Mouse (Mus musculus) cerebellum, adult 2 months (tissue): ENCODE measurements around the gene Rpa3. TPM values are rescaled to one million over a fixed set of nuclear protein-coding genes. Genes with fewer than 3 reads are reported as not detected.

Experiments used
- DNase-seq, 2 experiments: peaks; one replicate each; pipeline ENCODE4 v3.0.0; 2021
- H3K27ac ChIP-seq: fragments of 200-500 bp; 2 replicates; pipeline ENCODE4 v1.5.1; 2012; ENCODE audit warnings: low read length, control low read depth, inconsistent platforms; ENCODE audit not compliant: insufficient read depth
- H3K27me3 ChIP-seq: fragments of 200-500 bp; 2 replicates; pipeline ENCODE4 v1.6.1; 2012; ENCODE audit warnings: inconsistent platforms, mild to moderate bottlenecking, low read length, moderate library complexity; ENCODE audit not compliant: control insufficient read depth, insufficient read depth
- H3K4me1 ChIP-seq: fragments of 200-500 bp; 2 replicates; pipeline ENCODE4 v1.6.1; 2011; ENCODE audit warnings: low read length; ENCODE audit not compliant: control insufficient read depth, insufficient read depth
- H3K4me3 ChIP-seq: fragments of 200-500 bp; replicated peaks from 2 replicates; pipeline ENCODE3; 2011; ENCODE audit warnings: mild to moderate bottlenecking, low read depth, low read length, control low read depth; ENCODE audit not compliant: insufficient read depth
- CTCF ChIP-seq: fragments of 200-500 bp; IDR thresholded peaks from 2 replicates; pipeline ENCODE4 v1.5.1; 2011; ENCODE audit warnings: low read depth, mild to moderate bottlenecking, control low read depth, low read length, moderate library complexity, borderline replicate concordance; ENCODE audit not compliant: insufficient read depth
- POLR2A ChIP-seq: fragments of 200-500 bp; IDR thresholded peaks from 2 replicates; pipeline ENCODE4 v1.6.1; 2011; ENCODE audit warnings: low read length, control low read depth, borderline replicate concordance; ENCODE audit not compliant: insufficient read depth
- WGBS: fragments of 180-500 bp; shearing (Covaris S2); methylation state at CpG from one replicate; pipeline ENCODE4 v1.1.7; 2018; 5-methylcytosine and 5-hydroxymethylcytosine counted together
- polyA plus RNA-seq: library from polyadenylated mRNA; depleted of rRNA; stranded (reverse); fragments of >200 nt; gene quantifications from 2 replicates; pipeline ENCODE4 v1.2.3, GENCODE M21; 2012; rRNA removed

Gene Rpa3
- polyA plus RNA-seq, 1 experiment, result 20.7 TPM

DNA sequence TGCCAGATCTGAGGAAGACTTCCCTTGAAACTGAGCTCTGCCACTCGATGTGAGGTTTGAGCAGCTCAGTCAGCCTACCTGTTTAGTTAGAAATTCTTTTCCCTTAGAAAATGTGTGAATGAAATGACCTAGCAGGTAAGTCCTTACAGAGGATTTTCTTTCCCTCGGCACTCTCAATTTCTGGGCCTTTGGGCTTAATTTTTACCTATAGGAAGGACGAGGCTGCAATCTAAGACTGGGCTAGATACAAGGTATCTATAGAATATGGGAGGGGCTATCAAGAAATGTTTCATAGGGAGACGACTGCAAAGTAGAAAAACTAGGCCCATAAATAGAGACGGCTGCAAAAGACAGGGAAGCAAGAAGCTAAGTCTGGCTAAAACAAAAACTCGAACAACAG lies 657 bp downstream of the Rpa3 start:
- H3K4me1 ChIP-seq, result no peaks in the 10 kb centered on the region; the same call in 1 of the 2 replicates
- 2% methylated on average over 6 of the region's 6 CpGs for WGBS
- H3K27me3 ChIP-seq, result no peaks in the 10 kb centered on the region
- TF ChIP-seq POLR2A, result no peak
- no peak for TF ChIP-seq CTCF
- no peak for DNase-seq
- H3K27ac ChIP-seq, result no peak overlapping the region; the same call in 1 of the 2 replicates
- peak overlapping the region; percentile 85 for H3K4me3 ChIP-seq

DNA sequence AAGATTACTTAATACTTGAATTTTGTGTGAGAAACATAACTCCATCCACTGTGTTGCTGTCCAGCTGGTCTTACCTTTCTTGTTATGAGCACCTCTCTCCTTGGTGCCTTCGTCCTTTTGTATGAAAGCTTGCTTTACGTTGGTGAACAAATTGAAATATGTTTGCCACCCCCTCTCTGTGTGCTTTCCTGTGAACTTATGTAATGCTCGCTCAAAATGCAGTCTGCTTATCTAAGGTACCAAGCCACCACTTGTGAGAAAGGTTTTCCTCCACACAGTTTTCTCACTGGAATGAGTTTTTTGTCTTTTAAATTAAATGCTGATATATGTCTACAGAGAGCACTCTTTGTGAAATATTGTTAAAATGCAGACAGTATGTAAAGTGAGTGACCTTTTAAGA lies 30.4 kb downstream of the Rpa3 start:
- Histone ChIP-seq H3K4me3 (no peak overlapping the region), H3K4me1 (no peaks in the 10 kb centered on the region), H3K27me3 (no peaks in the 10 kb centered on the region), H3K27ac (no peak overlapping the region)
- TF ChIP-seq CTCF (no peak), POLR2A (no peak)
- DNase-seq, result no peak
- 95% methylated on average over 3 of the region's 3 CpGs for WGBS

DNA sequence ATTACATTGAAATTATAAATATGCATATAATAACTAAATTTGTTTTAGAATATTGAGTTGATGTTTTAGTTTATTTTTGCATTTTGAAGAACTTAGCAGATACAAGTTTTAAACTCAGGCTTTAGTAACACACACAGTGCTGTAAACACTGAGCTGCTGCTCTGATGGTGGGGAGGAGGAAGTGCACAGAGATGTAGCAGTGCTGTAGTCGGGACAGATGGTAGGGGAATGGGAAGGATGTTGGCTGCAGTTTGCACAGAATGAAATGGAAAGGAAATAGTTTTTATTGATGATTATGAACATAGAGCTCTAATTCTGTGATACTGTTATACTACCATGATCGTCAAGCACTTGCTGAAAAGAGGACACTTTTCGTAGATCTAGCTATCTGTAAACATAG lies 31.9 kb downstream of the Rpa3 start:
- Histone ChIP-seq H3K4me3 (no peak overlapping the region), H3K27me3 (no peaks in the 10 kb centered on the region), H3K27ac (no peak overlapping the region), H3K4me1 (no peaks in the 10 kb centered on the region)
- TF ChIP-seq CTCF (no peak), POLR2A (no peak)
- DNase-seq, result no peak
- whole genome bisulfite sequencing, result 81% methylated on average over 3 of the region's 3 CpGs

DNA sequence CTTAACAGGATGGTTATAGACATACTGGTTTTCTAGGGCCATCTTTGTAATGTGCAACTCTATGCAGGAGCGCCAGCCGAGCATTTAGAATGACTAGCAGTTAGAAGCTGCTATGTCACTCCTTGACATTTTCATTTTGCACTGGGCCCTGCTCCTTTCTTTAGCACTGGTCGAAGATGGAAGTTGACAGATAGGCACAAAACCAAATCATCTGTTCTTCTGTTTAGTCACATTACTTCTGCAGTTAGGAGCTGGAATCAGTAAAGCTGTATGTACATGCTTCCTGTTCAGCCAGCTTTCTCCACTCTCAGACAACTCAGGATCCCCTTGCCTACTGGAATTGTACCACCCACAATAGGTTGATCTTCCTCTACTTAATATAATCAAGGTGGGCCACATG lies 48.3 kb downstream of the Rpa3 start:
- Histone ChIP-seq H3K4me3 (no peak overlapping the region), H3K27me3 (no peaks in the 10 kb centered on the region), H3K27ac (no peak overlapping the region), H3K4me1 (no peaks in the 10 kb centered on the region)
- WGBS, result 79% methylated on average over 3 of the region's 3 CpGs
- peak in 1 of 2 experiments; percentile 6 for DNase-seq
- no peak for TF ChIP-seq CTCF
- no peak for TF ChIP-seq POLR2A

DNA sequence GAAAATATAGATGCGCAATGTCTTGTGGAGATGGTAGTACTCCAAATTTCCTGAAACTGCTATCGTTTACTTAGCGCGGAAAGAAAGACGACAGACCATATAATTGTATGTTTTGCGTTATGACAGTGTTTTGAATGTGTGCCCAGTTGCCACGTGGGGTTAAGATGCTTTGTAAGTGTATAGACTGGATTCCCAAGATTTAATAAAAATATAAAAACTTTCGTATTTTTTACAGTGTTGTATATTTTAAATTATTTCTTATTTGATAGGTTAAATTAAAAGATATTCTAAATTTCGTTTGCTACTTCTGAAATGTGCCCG lies 49.1 kb downstream of the Rpa3 start:
- no peak overlapping the region; the same call in 1 of the 2 replicates for H3K27ac ChIP-seq
- no peak for TF ChIP-seq POLR2A
- TF ChIP-seq CTCF, result no peak
- H3K4me1 ChIP-seq, result no peaks in the 10 kb centered on the region
- peak overlapping the region; percentile 75 for H3K4me3 ChIP-seq
- no peak for DNase-seq
- H3K27me3 ChIP-seq, result no peaks in the 10 kb centered on the region
- WGBS, result 9% methylated on average over 10 of the region's 10 CpGs

DNA sequence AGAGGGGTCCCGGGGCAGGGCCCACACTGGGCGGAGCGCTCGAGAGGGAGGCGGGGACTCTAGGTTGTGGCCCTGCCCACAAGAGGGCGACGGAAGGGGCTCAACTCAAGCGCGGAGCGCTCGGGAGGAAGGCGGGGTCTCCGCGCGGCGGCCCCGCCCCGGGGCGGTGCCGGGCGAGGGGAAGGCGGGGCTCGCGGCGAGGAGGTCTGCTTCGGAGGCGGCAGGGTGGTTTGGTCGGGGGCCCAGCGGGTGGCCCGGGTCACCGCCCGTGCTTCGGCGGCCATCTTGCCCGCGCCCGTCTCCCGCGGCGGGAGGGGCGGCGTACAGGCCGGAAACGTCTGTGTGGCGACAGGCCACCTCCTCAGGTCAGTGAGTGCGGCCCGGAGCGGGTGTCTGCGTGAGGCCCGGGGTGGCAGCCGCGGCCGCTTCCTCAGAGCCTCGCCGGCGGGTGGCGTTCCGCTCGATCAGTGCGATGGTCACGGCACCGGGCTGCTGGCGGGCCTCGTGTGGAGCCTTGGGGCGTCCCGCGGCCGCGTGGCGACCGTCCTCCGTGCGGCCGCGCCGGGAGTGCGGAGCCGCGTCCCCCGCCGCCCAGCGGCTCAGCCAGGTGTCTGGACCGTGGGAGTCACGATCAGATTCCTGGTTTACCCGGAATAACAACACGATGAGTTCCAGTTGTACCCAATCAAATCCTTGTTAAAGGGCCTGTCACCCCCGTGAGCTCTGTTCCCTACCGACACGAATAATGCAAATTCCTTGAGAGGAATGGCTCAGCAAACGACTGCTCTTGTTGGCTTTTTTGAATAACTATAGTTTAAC lies 49.7 kb downstream of the Rpa3 start, which contains the start of gene Mios:
Gene Mios (plus strand): TSS at position 176 of the 819 bp plus-strand sequence.
- Histone ChIP-seq H3K4me3 (peak within 1 kb of the TSS; percentile 75), H3K4me1 (no peaks in the 10 kb centered on the region), H3K27ac (peak within 1 kb of the TSS; percentile 95), H3K27me3 (no peaks in the 10 kb centered on the region)
- DNase-seq, result peak; percentile 92 to 93
- under 1% methylated on average over 90 of the region's 90 CpGs for WGBS
- TF ChIP-seq POLR2A (peak; percentile 41; the same call in 1 of the 2 replicates), CTCF (no peak; the same call in 1 of the 2 replicates)

Other genes with a start within 250 kb of the Rpa3 start
- gene Col28a1, start 66.6 kb downstream of the Rpa3 start, polyA plus RNA-seq, result 0.19 and 0.52 TPM in 2 replicates
- 9.9 and 10.9 TPM in 2 replicates for gene Mios, start 50.0 kb downstream of the Rpa3 start, polyA plus RNA-seq
- gene Umad1, start 115 bp upstream of the Rpa3 start, polyA plus RNA-seq, result 30.8 and 31.5 TPM in 2 replicates
- gene Gm45062, start 277 bp upstream of the Rpa3 start, polyA plus RNA-seq, result 18.6 and 20.5 TPM in 2 replicates